25 mouse cellular contexts compared by ENCODE assay signal in the genomic region with DNA sequence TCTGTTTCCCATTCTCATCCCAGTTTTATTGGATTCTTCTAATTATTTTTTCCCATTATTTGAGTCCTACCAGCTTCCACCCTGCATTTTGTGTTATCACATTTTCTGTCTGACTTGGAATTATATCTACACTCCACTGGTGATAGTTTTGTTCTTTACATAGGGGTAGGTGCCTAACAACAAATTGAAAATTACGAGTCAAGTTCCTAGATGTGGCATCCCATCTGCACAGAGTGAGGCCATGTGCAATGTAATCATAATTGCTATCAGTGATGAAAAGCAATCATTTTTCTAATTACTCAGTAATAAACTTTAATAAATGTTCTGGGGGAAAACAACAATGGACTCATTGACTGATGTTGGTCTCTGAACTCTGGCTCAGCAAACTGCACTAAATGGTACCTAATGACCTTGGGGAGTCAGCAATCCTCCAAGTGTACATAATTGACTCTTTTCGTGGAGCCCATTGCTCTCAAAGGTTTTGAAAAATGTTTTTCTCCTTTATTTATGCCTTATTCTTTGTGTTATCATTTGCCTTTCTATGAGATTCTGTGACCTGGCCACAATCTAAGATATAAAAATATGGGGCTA.
"Had no signal": no experiment of that assay in that cellular context is flagged by ENCODE, and none has a peak within 500 bp of the region (broad histone marks: within the 10 kb centered on the region; RNA-seq: fewer than 3 reads in every experiment).

No protein-coding gene starts in this region.

- H3K9me3 ChIP-seq: forebrain, embryonic 15.5 days; heart, embryonic 13.5 days; heart, embryonic 15.5 days; hindbrain, embryonic 12.5 days; kidney, embryonic 15.5 days; liver, embryonic 13.5 days had no signal

- H3K9ac ChIP-seq: forebrain, embryonic 15.5 days; heart, embryonic 13.5 days; heart, embryonic 15.5 days; hindbrain, embryonic 12.5 days; kidney, embryonic 15.5 days; liver, embryonic 13.5 days had no signal

- H3K4me1 ChIP-seq: forebrain, embryonic 15.5 days; heart, embryonic 13.5 days; heart, embryonic 15.5 days; hindbrain, embryonic 12.5 days; kidney, embryonic 15.5 days; liver, embryonic 13.5 days had no signal

- H3K4me2 ChIP-seq: forebrain, embryonic 15.5 days; heart, embryonic 11.5 days; heart, embryonic 13.5 days; heart, embryonic 15.5 days; hindbrain, embryonic 12.5 days; kidney, embryonic 15.5 days; liver, embryonic 11.5 days; liver, embryonic 13.5 days had no signal

- H3K4me3 ChIP-seq: forebrain, embryonic 15.5 days; heart, adult 2 months; heart, embryonic 13.5 days; heart, embryonic 15.5 days; hindbrain, embryonic 12.5 days; kidney, embryonic 15.5 days; liver, embryonic 13.5 days had no signal

- H3K27me3 ChIP-seq: forebrain, embryonic 15.5 days; heart, embryonic 13.5 days; heart, embryonic 15.5 days; hindbrain, embryonic 12.5 days; kidney, embryonic 15.5 days; liver, embryonic 13.5 days had no signal

- H3K36me3 ChIP-seq: forebrain, embryonic 15.5 days; heart, embryonic 13.5 days; heart, embryonic 15.5 days; hindbrain, embryonic 12.5 days; kidney, embryonic 15.5 days; liver, embryonic 13.5 days had no signal

- H3K27ac ChIP-seq: forebrain, embryonic 15.5 days; heart, adult 2 months; heart, embryonic 13.5 days; heart, embryonic 15.5 days; hindbrain, embryonic 12.5 days; hindbrain, postnatal 0 days; kidney, embryonic 15.5 days; liver, embryonic 13.5 days had no signal

- DNase-seq: gastrocnemius, postnatal 14 days; gastrocnemius, postnatal 36 days; heart, adult 2 months; heart, postnatal 14 days; heart, postnatal 36 days; kidney, adult 11 months; kidney, adult 2 months; kidney, adult 9 months; kidney, postnatal 10 days; kidney, postnatal 25 days; kidney, postnatal 4 days; layer of hippocampus, adult 9-11 months; layer of hippocampus, postnatal 36 days; left cerebral cortex, postnatal 4 days; liver; liver, embryonic 13.5 days had no signal

- ATAC-seq: forebrain, embryonic 15.5 days; hindbrain, postnatal 0 days; intestine, embryonic 16.5 days had no signal
